Mouse (Mus musculus): Measurements from ENCODE around the gene Vmp1. TPM values are rescaled to one million over a fixed set of nuclear protein-coding genes. Genes with fewer than 3 reads are reported as not detected.

Vmp1 gene
- total RNA-seq, 4 experiments from 2014 or later = 133 to 169 (median 142) TPM

GRCm38 (mm10) chr11:86634396-86634795 lies 49.2 kb downstream of the Vmp1 start:
- no peak for DNase-seq (ENCODE audit: low spot score in 2 of 2)

GRCm38 (mm10) chr11:86629941-86630340 lies 53.7 kb downstream of the Vmp1 start:
- no peak for DNase-seq (ENCODE audit: low spot score in 2 of 2)

- DNase-seq (ENCODE audit: low spot score in 2 of 2) = no peak
Measured at GRCm38 (mm10) chr11:86629445-86629844, 54.2 kb downstream of the Vmp1 start.

- no peak for DNase-seq (ENCODE audit: low spot score in 2 of 2)
Measured at GRCm38 (mm10) chr11:86628448-86628847, 55.2 kb downstream of the Vmp1 start.

GRCm38 (mm10) chr11:86627649-86628048 lies 56.0 kb downstream of the Vmp1 start:
- no peak for DNase-seq (ENCODE audit: low spot score in 2 of 2)

- DNase-seq (ENCODE audit: low spot score in 2 of 2) = no peak
Measured at GRCm38 (mm10) chr11:86626714-86627113, 56.9 kb downstream of the Vmp1 start.

GRCm38 (mm10) chr11:86624237-86624941 lies 59.2 kb downstream of the Vmp1 start:
- no peak for DNase-seq (ENCODE audit: low spot score in 2 of 2)

- no peak for DNase-seq (ENCODE audit: low spot score in 2 of 2)
Measured at GRCm38 (mm10) chr11:86623402-86624010, 60.1 kb downstream of the Vmp1 start.

- no peak for DNase-seq (ENCODE audit: low spot score in 2 of 2)
Measured at GRCm38 (mm10) chr11:86622191-86622912, 61.3 kb downstream of the Vmp1 start.

GRCm38 (mm10) chr11:86621139-86621538 lies 62.5 kb downstream of the Vmp1 start:
- DNase-seq (ENCODE audit: low spot score in 2 of 2) = no peak

- DNase-seq (ENCODE audit: low spot score in 2 of 2) = no peak
Measured at GRCm38 (mm10) chr11:86618548-86619335, 64.9 kb downstream of the Vmp1 start.

- no peak for DNase-seq (ENCODE audit: low spot score in 2 of 2)
Measured at GRCm38 (mm10) chr11:86614607-86615006, 69.0 kb downstream of the Vmp1 start.

GRCm38 (mm10) chr11:86614056-86614530 lies 69.5 kb downstream of the Vmp1 start:
- no peak for DNase-seq (ENCODE audit: low spot score in 2 of 2)

- no peak for DNase-seq (ENCODE audit: low spot score in 2 of 2)
Measured at GRCm38 (mm10) chr11:86611991-86612390, 71.6 kb downstream of the Vmp1 start.

GRCm38 (mm10) chr11:86610239-86610638 lies 73.4 kb downstream of the Vmp1 start:
- no peak for DNase-seq (ENCODE audit: low spot score in 2 of 2)

- DNase-seq (ENCODE audit: low spot score in 2 of 2) = no peak
Measured at GRCm38 (mm10) chr11:86607808-86608350, 75.8 kb downstream of the Vmp1 start.

GRCm38 (mm10) chr11:86606621-86607339 lies 76.9 kb downstream of the Vmp1 start:
- no peak for DNase-seq (ENCODE audit: low spot score in 2 of 2)

GRCm38 (mm10) chr11:86604732-86605520 lies 78.7 kb downstream of the Vmp1 start:
- no peak for DNase-seq (ENCODE audit: low spot score in 2 of 2)

- no peak for DNase-seq (ENCODE audit: low spot score in 2 of 2)
Measured at GRCm38 (mm10) chr11:86604289-86604688, 79.3 kb downstream of the Vmp1 start.

- DNase-seq (ENCODE audit: low spot score in 2 of 2) = no peak
Measured at GRCm38 (mm10) chr11:86603719-86604118, 79.9 kb downstream of the Vmp1 start.
